Mouse (Mus musculus) cerebellum, postnatal 14 days (tissue): ENCODE results near the gene Siah1a.

ENCODE experiments used
- DNase-seq, 2 experiments: peaks; one replicate each; pipeline ENCODE4 v3.0.0; 2021; ENCODE audit warnings: mixed read lengths in 2 of 2

Gene Siah1a

DNA sequence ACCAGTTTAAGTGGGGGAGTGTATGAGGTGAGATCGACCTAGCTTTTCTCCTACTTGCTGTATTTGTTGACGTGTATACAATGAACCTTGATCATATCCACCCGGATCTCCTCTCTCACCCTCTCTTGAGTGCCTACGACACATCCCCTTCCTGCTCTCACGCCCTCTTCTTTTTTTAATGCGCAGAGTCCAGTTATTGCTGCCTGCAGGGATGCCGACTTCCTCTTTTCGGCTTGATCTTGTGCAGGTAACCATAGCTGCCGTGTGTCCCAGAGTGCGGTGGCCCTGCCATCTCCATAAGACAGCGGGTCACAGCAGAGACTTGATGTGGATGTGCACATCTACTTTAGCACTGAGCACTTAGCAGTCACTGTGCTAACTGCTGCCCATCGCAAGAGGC lies 46.3 kb downstream of the Siah1a start:
- no peak for DNase-seq

DNA sequence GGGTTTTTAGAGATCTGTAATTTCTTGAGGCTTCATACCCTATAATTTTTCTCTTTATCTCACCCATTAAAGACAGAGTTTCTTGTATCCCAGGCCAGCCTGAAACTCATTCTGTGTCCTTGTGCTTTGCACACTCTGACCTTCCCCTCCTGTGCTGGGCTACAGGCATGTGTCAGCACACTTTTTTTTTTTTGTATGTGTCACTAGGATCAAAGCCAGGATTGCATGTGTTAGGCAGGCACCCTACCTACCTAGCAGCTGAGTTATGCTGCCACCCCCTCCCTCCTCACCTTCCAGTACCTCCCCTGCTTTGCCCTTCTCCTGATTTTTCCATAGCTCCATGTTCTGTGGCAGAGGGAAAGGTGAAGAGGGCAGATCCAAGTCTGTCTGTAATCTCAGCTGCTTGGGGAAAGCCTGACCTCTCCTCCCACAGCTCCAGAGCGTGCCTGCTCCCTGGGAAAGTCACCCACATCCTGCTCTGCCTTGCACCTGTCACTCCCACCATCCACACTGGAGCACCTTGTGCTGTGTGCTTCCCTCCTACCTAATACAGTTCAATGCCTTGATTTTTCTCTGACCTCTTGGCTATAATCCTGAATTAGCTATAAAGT lies 46.8 kb downstream of the Siah1a start:
- no peak for DNase-seq

DNA sequence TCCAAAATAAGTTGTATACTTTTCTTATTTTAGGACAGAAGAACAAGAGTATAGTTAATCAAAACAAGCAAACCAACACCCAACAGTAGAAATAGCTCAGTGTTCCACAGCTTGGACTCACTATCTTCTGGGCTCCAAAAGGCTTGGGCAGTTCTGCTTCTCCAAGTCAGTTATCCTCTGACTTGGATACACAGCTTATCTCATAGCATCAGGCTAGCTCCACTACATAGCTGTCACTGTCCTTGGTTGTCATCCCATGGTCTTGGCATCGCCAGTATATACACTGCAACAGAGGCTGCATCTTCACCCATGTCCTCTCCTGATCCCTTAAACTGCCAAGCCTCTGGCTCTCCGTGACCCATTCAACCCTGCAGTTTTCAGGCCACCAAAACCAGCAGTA lies 50.0 kb downstream of the Siah1a start:
- DNase-seq, result no peak

DNA sequence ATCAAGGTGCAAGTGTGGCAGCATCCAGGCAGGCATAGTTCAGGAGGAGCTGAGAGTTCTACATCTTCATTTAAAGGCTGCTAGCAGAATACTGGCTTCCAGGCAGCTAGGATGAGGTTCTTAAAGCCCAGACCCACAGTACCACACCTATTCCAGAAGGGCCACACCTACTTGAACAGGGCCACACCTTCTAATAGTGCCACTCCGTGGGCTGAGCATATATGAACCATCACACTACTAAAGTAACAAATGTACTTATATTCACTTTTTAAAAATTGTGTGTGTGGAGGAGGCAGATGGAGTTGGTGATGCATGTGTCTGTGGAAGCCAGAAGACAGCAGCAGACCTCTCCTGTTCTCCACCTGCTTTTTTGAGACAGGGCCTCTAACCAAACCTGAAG lies 51.7 kb downstream of the Siah1a start:
- no peak for DNase-seq

DNA sequence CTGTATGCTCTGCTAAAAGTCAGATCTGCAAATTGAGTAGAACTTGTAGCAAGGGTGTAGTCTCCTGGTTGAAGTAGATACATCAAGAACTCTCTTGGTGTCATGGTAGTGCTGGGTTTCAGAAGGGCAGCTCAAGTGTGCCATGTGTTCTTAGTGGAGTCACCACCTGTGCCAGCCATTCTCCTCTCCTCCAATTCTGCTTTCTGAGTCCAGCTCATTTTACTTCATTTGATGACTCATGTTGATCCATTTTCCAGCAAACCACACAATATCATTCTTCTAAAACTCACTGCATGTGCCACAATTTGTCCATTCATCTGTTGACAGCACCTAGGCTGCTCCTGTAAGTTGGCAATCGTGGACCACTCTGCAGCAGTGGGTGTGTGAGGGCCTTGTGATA lies 53.6 kb downstream of the Siah1a start:
- no peak for DNase-seq

DNA sequence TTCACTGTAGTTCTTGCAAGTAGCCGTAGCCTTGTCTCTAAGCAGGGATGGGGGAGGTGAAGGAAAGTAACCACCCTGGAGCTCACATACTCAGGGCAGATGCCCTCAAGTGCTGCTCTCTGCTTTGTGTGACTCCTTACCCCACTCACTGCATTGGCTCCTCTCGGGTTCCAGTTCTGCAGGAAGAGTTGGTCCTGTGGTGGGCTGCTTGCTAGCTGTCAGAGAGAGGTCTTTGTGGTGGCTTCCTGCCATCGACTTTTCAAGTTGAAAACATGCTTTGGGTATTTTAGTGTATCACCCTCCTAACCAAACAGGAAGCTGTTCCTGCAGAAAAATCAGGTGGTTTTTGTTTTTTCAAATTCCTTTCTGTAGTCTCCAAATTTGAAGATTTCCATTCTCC lies 59.1 kb downstream of the Siah1a start:
- no peak for DNase-seq
